Mouse (Mus musculus) thymus, postnatal 36 days (tissue): ENCODE measurements around the gene Spg21.
A peak's percentile ranks its signal among the peaks of the same experiment; 100 is the strongest.

Source experiments
- DNase-seq, 2 experiments: peaks; one replicate each; pipeline ENCODE4 v3.0.0; 2022; ENCODE audit warnings: mixed read lengths in 2 of 2

Gene Spg21

DNA sequence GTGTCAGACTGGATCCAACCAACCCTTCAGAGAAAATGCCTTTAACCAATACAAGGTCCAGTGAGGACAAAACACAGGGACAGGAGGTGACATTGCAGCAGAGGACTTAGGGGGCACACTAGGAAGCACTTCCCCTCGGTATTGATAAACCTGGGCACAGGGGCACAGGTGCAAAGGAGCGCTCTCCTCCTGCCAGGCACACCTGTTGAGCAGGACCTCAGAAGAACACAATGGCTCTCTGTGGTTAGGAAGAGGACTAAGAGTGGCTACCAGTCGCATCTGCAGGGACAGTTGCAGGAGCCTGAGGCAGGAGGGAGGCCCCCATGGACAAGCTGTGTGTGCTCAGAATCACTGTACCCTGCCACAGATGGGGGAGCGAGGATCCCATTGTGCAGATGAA lies 75.7 kb downstream of the Spg21 start:
- DNase-seq, result peak in 1 of 2 experiments; percentile 20
